ENCODE assay signal across 8 mouse cellular contexts in genomic region chr17:74526806-74527653, GRCm38 (mm10). TPM values are rescaled to one million over a fixed set of nuclear protein-coding genes. Genes with fewer than 3 reads are reported as not detected.
DNase-seq lines count a peak whose midpoint lies in the region; ATAC-seq and TF ChIP-seq lines count a peak whose summit lies in the region.

No protein-coding gene starts in this region.

- H3K27me3 ChIP-seq in hindbrain, embryonic 12.5 days = no peaks in the 10 kb centered on the region
- no peaks in the 10 kb centered on the region for H3K27me3 ChIP-seq in midbrain, embryonic 13.5 days

- WGBS in hindbrain, embryonic 12.5 days = 89% methylated on average over 9 of the region's 9 CpGs
- WGBS in midbrain, embryonic 13.5 days = 91% methylated on average over 9 of the region's 9 CpGs

- no peak for DNase-seq in gastrocnemius, adult 2 months
- no peak for DNase-seq in gastrocnemius, postnatal 4 days (ENCODE audit: low spot score in 2 of 2)
- peak; percentile 39 for DNase-seq in 3134 (ENCODE audit: extremely low read depth, insufficient read length, low spot score)
- DNase-seq in cerebellum, adult 18-20 months = peak; percentile 3 to 8
- DNase-seq in gastrocnemius, postnatal 25 days = no peak
- no peak for DNase-seq in layer of hippocampus, postnatal 25 days (ENCODE audit: extremely low spot score in 1 of 2, low spot score in 1 of 2)

- intact Hi-C loops in gastrocnemius, adult 2 months (cut with DNase I) = no loop called here

- H3K4me2 ChIP-seq in hindbrain, embryonic 12.5 days (replicated peaks) = peak overlapping the region; percentile 73
- peak overlapping the region; percentile 64 for H3K4me2 ChIP-seq in midbrain, embryonic 13.5 days (replicated peaks)

- peak overlapping the region; percentile 97 for H3K27ac ChIP-seq in gastrocnemius, adult 2 months
- peak overlapping the region; percentile 96 for H3K27ac ChIP-seq in hindbrain, embryonic 12.5 days
- H3K27ac ChIP-seq in midbrain, embryonic 13.5 days = peak overlapping the region; percentile 96

- H3K9me3 ChIP-seq in hindbrain, embryonic 12.5 days (replicated peaks) = no peaks in the 10 kb centered on the region
- no peaks in the 10 kb centered on the region for H3K9me3 ChIP-seq in midbrain, embryonic 13.5 days

- H3K9ac ChIP-seq in hindbrain, embryonic 12.5 days = peak overlapping the region; percentile 66
- H3K9ac ChIP-seq in midbrain, embryonic 13.5 days (replicated peaks) = peak overlapping the region; percentile 76

- ATAC-seq in hindbrain, embryonic 12.5 days (ENCODE audit: low FRiP score) = peak; percentile 1; the same call in 1 of the 2 replicates
- ATAC-seq in midbrain, embryonic 13.5 days = peak; percentile 0; the same call in 1 of the 2 replicates

- peak overlapping the region; percentile 82 for H3K4me3 ChIP-seq in gastrocnemius, adult 2 months
- H3K4me3 ChIP-seq in hindbrain, embryonic 12.5 days = peak overlapping the region; percentile 75
- H3K4me3 ChIP-seq in midbrain, embryonic 13.5 days (replicated peaks) = peak overlapping the region; percentile 99

- no peak for TF ChIP-seq CTCF in gastrocnemius, adult 2 months (IDR thresholded peaks at IDR 0.05)

- H3K4me1 ChIP-seq in hindbrain, embryonic 12.5 days = peaks cover 20% of the 10 kb centered on the region
- peaks cover 23% of the 10 kb centered on the region for H3K4me1 ChIP-seq in midbrain, embryonic 13.5 days (replicated peaks)

- H3K36me3 ChIP-seq in hindbrain, embryonic 12.5 days = no peaks in the 10 kb centered on the region
- no peaks in the 10 kb centered on the region for H3K36me3 ChIP-seq in midbrain, embryonic 13.5 days

RNA-seq across cellular contexts. Expression of gene Birc6, which starts 1.1 kb away (rescaled TPM):
- total RNA-seq in gastrocnemius, adult 2 months (2021) = 10 to 100 TPM; 61.3 to 62.4 TPM
- total RNA-seq in gastrocnemius, postnatal 4 days (2021) = 10 to 100 TPM; 97.9 to 98.0 TPM
- polyA plus RNA-seq in hindbrain, embryonic 12.5 days (2016; fragmentation: Nextera tagmentation; extraction: Ambion mirVana) = 102 and 107 TPM in 2 replicates
- 97.1 and 118 TPM in 2 replicates for polyA plus RNA-seq in midbrain, embryonic 13.5 days (2015; fragmentation: Nextera tagmentation; extraction: Ambion mirVana)
- total RNA-seq in gastrocnemius, postnatal 25 days (2021) = 10 to 100 TPM; 50.0 to 53.7 TPM
- 100 to 1,000 TPM; 104 to 133 TPM for total RNA-seq in layer of hippocampus, postnatal 25 days (2021)

RNA-seq across cellular contexts. Expression of gene Yipf4, which starts 37.7 kb away (rescaled TPM):
- 10 to 100 TPM; 28.4 to 36.7 TPM for total RNA-seq in gastrocnemius, adult 2 months (2021)
- 10 to 100 TPM; 43.4 to 46.1 TPM for total RNA-seq in gastrocnemius, postnatal 4 days (2021)
- polyA plus RNA-seq in hindbrain, embryonic 12.5 days (2016; fragmentation: Nextera tagmentation; extraction: Ambion mirVana) = 58.0 and 59.7 TPM in 2 replicates
- polyA plus RNA-seq in midbrain, embryonic 13.5 days (2015; fragmentation: Nextera tagmentation; extraction: Ambion mirVana) = 54.1 and 58.2 TPM in 2 replicates
- 10 to 100 TPM; 25.8 to 30.1 TPM for total RNA-seq in gastrocnemius, postnatal 25 days (2021)
- total RNA-seq in layer of hippocampus, postnatal 25 days (2021) = 10 to 100 TPM; 81.4 to 84.5 TPM

Comparison
In these comparisons a context has a peak if more than half of its experiments do, and no peak if none do; other contexts are left out.
1. DNase-seq: peak in 3134 (single experiment) and cerebellum, adult 18-20 months (2 of 2); none in gastrocnemius, adult 2 months (single experiment), gastrocnemius, postnatal 4 days (0 of 2), gastrocnemius, postnatal 25 days (single experiment) and layer of hippocampus, postnatal 25 days (0 of 2).
2. Peak in every context shown above with its lines, with median percentiles within 50 percentile points of each other: H3K27ac ChIP-seq and H3K4me3 ChIP-seq.